Mouse (Mus musculus) hindbrain, embryonic 15.5 days (tissue): ENCODE results near the gene Rpap3. TPM values are rescaled to one million over a fixed set of nuclear protein-coding genes. Genes with fewer than 3 reads are reported as not detected.
A peak's percentile ranks its signal among the peaks of the same experiment; 100 is the strongest.

Source experiments
- ATAC-seq: fragments of 200-750 bp; cut with Nextera tagmentation; 2 replicates; pipeline ENCODE4 v1.8.0; 2017; ENCODE audit warnings: low read depth, moderate number of reproducible peaks, moderate TSS enrichment; ENCODE audit not compliant: low FRiP score
- H3K27ac ChIP-seq: fragments of 300-500 bp; sonication (generic); replicated peaks from 2 replicates; pipeline ENCODE4 v1.5.1; 2015; ENCODE audit warnings: mild to moderate bottlenecking, inconsistent platforms
- H3K27me3 ChIP-seq: fragments of 300-500 bp; sonication (generic); 2 replicates; pipeline ENCODE4 v1.6.1; 2015; ENCODE audit warnings: control low read depth, inconsistent platforms
- H3K36me3 ChIP-seq: fragments of 300-500 bp; sonication (generic); 2 replicates; pipeline ENCODE4 v1.6.1; 2015; ENCODE audit warnings: control low read depth, inconsistent platforms
- H3K4me1 ChIP-seq: fragments of 300-500 bp; sonication (generic); replicated peaks from 2 replicates; pipeline ENCODE4 v1.6.1; 2015; ENCODE audit warnings: control low read depth, inconsistent platforms
- H3K4me2 ChIP-seq: fragments of 300-500 bp; sonication (generic); 2 replicates; pipeline ENCODE4 v1.6.1; 2015; ENCODE audit warnings: moderate library complexity, mild to moderate bottlenecking, inconsistent platforms
- H3K4me3 ChIP-seq: fragments of 300-500 bp; sonication (generic); 2 replicates; pipeline ENCODE4 v1.5.1; 2015; ENCODE audit warnings: mild to moderate bottlenecking, inconsistent platforms
- H3K9ac ChIP-seq: fragments of 300-500 bp; sonication (generic); 2 replicates; pipeline ENCODE4 v1.6.1; 2015; ENCODE audit warnings: inconsistent platforms
- H3K9me3 ChIP-seq: fragments of 300-500 bp; sonication (generic); 2 replicates; pipeline ENCODE4 v1.6.1; 2016; ENCODE audit warnings: control low read depth, inconsistent platforms
- WGBS: fragments of 180-500 bp; shearing (Covaris S2); methylation state at CpG from one replicate; pipeline ENCODE4 v1.1.7; 2015; 5-methylcytosine and 5-hydroxymethylcytosine counted together
- polyA plus RNA-seq: library from polyadenylated mRNA; unstranded; fragments of >200 nt; fragmentation: Nextera tagmentation; extraction: Ambion mirVana; gene quantifications from 2 replicates; pipeline ENCODE4 v1.2.1, GENCODE M21; 2015

Rpap3 gene
- polyA plus RNA-seq, 1 experiment from 2014 or later = 34.7 TPM

- no peaks in the 10 kb centered on the region for H3K27me3 ChIP-seq
- no peak overlapping the region for H3K4me3 ChIP-seq
- H3K4me2 ChIP-seq = no peak overlapping the region
- H3K27ac ChIP-seq = no peak overlapping the region
- no peaks in the 10 kb centered on the region for H3K36me3 ChIP-seq
- no peak overlapping the region for H3K9ac ChIP-seq
- H3K4me1 ChIP-seq = no peaks in the 10 kb centered on the region
- ATAC-seq = no peak
- WGBS = 88% methylated on average over 8 of the region's 8 CpGs
- no peaks in the 10 kb centered on the region for H3K9me3 ChIP-seq
Observed at GRCm38 (mm10) chr15:97718535-97719155, 13.0 kb upstream of the Rpap3 start.

GRCm38 (mm10) chr15:97717861-97718534 lies 12.4 kb upstream of the Rpap3 start:
- WGBS = 28% methylated on average over 12 of the region's 12 CpGs
- H3K27ac ChIP-seq = no peak overlapping the region
- H3K4me2 ChIP-seq = no peak overlapping the region
- no peak overlapping the region for H3K9ac ChIP-seq
- ATAC-seq = peak; percentile 42; the same call in 1 of the 2 replicates
- no peaks in the 10 kb centered on the region for H3K4me1 ChIP-seq
- H3K9me3 ChIP-seq = no peaks in the 10 kb centered on the region
- no peak overlapping the region for H3K4me3 ChIP-seq
- no peaks in the 10 kb centered on the region for H3K36me3 ChIP-seq
- no peaks in the 10 kb centered on the region for H3K27me3 ChIP-seq

- 96% methylated on average over 11 of the region's 11 CpGs for WGBS
- no peak overlapping the region for H3K4me3 ChIP-seq
- no peaks in the 10 kb centered on the region for H3K9me3 ChIP-seq
- no peaks in the 10 kb centered on the region for H3K4me1 ChIP-seq
- H3K27ac ChIP-seq = no peak overlapping the region
- no peaks in the 10 kb centered on the region for H3K27me3 ChIP-seq
- no peak for ATAC-seq
- no peaks in the 10 kb centered on the region for H3K36me3 ChIP-seq
- no peak overlapping the region for H3K4me2 ChIP-seq
- H3K9ac ChIP-seq = no peak overlapping the region
Observed at GRCm38 (mm10) chr15:97716782-97717181, 11.2 kb upstream of the Rpap3 start.

GRCm38 (mm10) chr15:97715734-97716133 lies 10.1 kb upstream of the Rpap3 start:
- no peaks in the 10 kb centered on the region for H3K27me3 ChIP-seq
- H3K9me3 ChIP-seq = no peaks in the 10 kb centered on the region
- H3K4me3 ChIP-seq = no peak overlapping the region
- 98% methylated on average over 1 of the region's 1 CpGs for WGBS
- ATAC-seq = no peak
- H3K4me1 ChIP-seq = no peaks in the 10 kb centered on the region
- H3K9ac ChIP-seq = no peak overlapping the region
- H3K36me3 ChIP-seq = no peaks in the 10 kb centered on the region
- no peak overlapping the region for H3K27ac ChIP-seq
- no peak overlapping the region for H3K4me2 ChIP-seq

GRCm38 (mm10) chr15:97715083-97715482 lies 9.5 kb upstream of the Rpap3 start:
- H3K9ac ChIP-seq = no peak overlapping the region
- no peaks in the 10 kb centered on the region for H3K4me1 ChIP-seq
- no peak for ATAC-seq
- no peaks in the 10 kb centered on the region for H3K9me3 ChIP-seq
- H3K4me3 ChIP-seq = no peak overlapping the region
- no peak overlapping the region for H3K4me2 ChIP-seq
- no peaks in the 10 kb centered on the region for H3K36me3 ChIP-seq
- WGBS = 92% methylated on average over 8 of the region's 8 CpGs
- H3K27me3 ChIP-seq = no peaks in the 10 kb centered on the region
- no peak overlapping the region for H3K27ac ChIP-seq

GRCm38 (mm10) chr15:97712546-97712945 lies 6.9 kb upstream of the Rpap3 start:
- Histone ChIP-seq H3K4me1 (no peaks in the 10 kb centered on the region), H3K27me3 (no peaks in the 10 kb centered on the region), H3K9me3 (no peaks in the 10 kb centered on the region), H3K27ac (no peak overlapping the region), H3K4me3 (no peak overlapping the region), H3K4me2 (no peak overlapping the region), H3K36me3 (no peaks in the 10 kb centered on the region), H3K9ac (no peak overlapping the region)
- 70% methylated on average over 6 of the region's 6 CpGs for WGBS
- ATAC-seq = no peak

- Histone ChIP-seq H3K9ac (no peak overlapping the region), H3K9me3 (no peaks in the 10 kb centered on the region), H3K4me1 (peaks cover 6% of the 10 kb centered on the region), H3K27ac (no peak overlapping the region), H3K36me3 (no peaks in the 10 kb centered on the region), H3K4me3 (no peak overlapping the region), H3K27me3 (no peaks in the 10 kb centered on the region), H3K4me2 (no peak overlapping the region)
- WGBS = 65% methylated on average over 6 of the region's 6 CpGs
- no peak for ATAC-seq
Observed at GRCm38 (mm10) chr15:97710906-97711305, 5.3 kb upstream of the Rpap3 start.

- WGBS = 88% methylated on average over 10 of the region's 10 CpGs
Observed at GRCm38 (mm10) chr15:97696616-97697015, 9.0 kb downstream of the Rpap3 start.

GRCm38 (mm10) chr15:97693411-97693810 lies 12.2 kb downstream of the Rpap3 start:
- H3K9ac ChIP-seq = no peak overlapping the region
- no peak for ATAC-seq
- no peak overlapping the region for H3K4me2 ChIP-seq
- H3K27ac ChIP-seq = no peak overlapping the region
- H3K9me3 ChIP-seq = no peaks in the 10 kb centered on the region
- WGBS = 90% methylated on average over 5 of the region's 5 CpGs
- H3K4me3 ChIP-seq = no peak overlapping the region
- peaks cover 73% of the 10 kb centered on the region for H3K36me3 ChIP-seq
- no peaks in the 10 kb centered on the region for H3K27me3 ChIP-seq
- no peaks in the 10 kb centered on the region for H3K4me1 ChIP-seq

More at GRCm38 (mm10) chr15:97696616-97697015, 9.0 kb downstream of the Rpap3 start:
- no peaks in the 10 kb centered on the region for H3K9me3 ChIP-seq
- ATAC-seq = no peak
- H3K27me3 ChIP-seq = no peaks in the 10 kb centered on the region
- H3K4me2 ChIP-seq = no peak overlapping the region
- no peak overlapping the region for H3K4me3 ChIP-seq
- peaks cover 82% of the 10 kb centered on the region for H3K36me3 ChIP-seq
- no peak overlapping the region for H3K27ac ChIP-seq
- H3K9ac ChIP-seq = no peak overlapping the region
- no peaks in the 10 kb centered on the region for H3K4me1 ChIP-seq

- Histone ChIP-seq H3K4me3 (no peak overlapping the region), H3K9ac (no peak overlapping the region), H3K36me3 (peaks cover 66% of the 10 kb centered on the region), H3K4me1 (0 out of 2 replicates have a peak, but pooled peaks cover 4% of the 10 kb centered on the region), H3K27ac (no peak overlapping the region), H3K9me3 (no peaks in the 10 kb centered on the region), H3K4me2 (no peak overlapping the region), H3K27me3 (no peaks in the 10 kb centered on the region)
- WGBS = 96% methylated on average over 9 of the region's 9 CpGs
- no peak for ATAC-seq
Observed at GRCm38 (mm10) chr15:97684118-97684517, 21.5 kb downstream of the Rpap3 start.

GRCm38 (mm10) chr15:97682053-97682452 lies 23.6 kb downstream of the Rpap3 start:
- H3K4me2 ChIP-seq = no peak overlapping the region
- peaks cover 68% of the 10 kb centered on the region for H3K36me3 ChIP-seq
- no peak overlapping the region for H3K9ac ChIP-seq
- H3K4me3 ChIP-seq = no peak overlapping the region
- WGBS = 93% methylated on average over 8 of the region's 8 CpGs
- no peaks in the 10 kb centered on the region for H3K27me3 ChIP-seq
- ATAC-seq = no peak
- H3K27ac ChIP-seq = no peak overlapping the region
- H3K9me3 ChIP-seq = no peaks in the 10 kb centered on the region
- H3K4me1 ChIP-seq = 0 out of 2 replicates have a peak, but pooled peaks cover 4% of the 10 kb centered on the region

GRCm38 (mm10) chr15:97679991-97680681 lies 25.5 kb downstream of the Rpap3 start:
- no peak for ATAC-seq

More at GRCm38 (mm10) chr15:97679991-97680681, 25.5 kb downstream of the Rpap3 start:
- Histone ChIP-seq H3K9me3 (no peaks in the 10 kb centered on the region), H3K9ac (no peak overlapping the region), H3K27ac (peak overlapping the region; percentile 59), H3K4me3 (no peak overlapping the region), H3K36me3 (peaks cover 71% of the 10 kb centered on the region), H3K4me1 (0 out of 2 replicates have a peak, but pooled peaks cover 4% of the 10 kb centered on the region), H3K4me2 (no peak overlapping the region; the same call in 1 of the 2 replicates), H3K27me3 (no peaks in the 10 kb centered on the region)
- WGBS = 66% methylated on average over 18 of the region's 18 CpGs
